Mouse (Mus musculus) monocyte, adult 2 months (primary cell): ENCODE data around the gene Map3k7.

ENCODE experiments used
- DNase-seq, 2 experiments: peaks; one replicate each; pipeline ENCODE4 v3.0.0; 2022; ENCODE audit warnings: low spot score in 2 of 2, low read depth in 1 of 2

The Map3k7 gene

DNA sequence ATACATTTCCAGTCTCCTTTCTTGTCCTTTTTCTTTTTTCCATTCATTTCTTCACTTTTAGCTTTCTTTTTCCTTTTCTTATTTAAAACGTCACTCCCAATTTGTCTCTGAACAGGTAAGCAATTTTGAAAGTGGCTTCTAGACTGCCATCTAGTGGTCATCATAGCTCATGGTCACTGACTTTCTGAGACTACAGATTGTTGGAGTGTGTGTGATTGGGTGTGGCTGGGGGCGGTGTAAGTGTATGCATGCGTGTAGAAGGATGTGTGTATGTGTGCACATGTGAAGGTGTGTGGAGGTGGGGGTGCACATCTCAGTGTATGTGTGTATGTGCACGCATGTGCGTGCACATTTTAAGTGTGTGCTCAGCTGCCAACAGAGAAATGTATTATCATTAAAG is 93.2 kb downstream of the Map3k7 start:
- no peak for DNase-seq

DNA sequence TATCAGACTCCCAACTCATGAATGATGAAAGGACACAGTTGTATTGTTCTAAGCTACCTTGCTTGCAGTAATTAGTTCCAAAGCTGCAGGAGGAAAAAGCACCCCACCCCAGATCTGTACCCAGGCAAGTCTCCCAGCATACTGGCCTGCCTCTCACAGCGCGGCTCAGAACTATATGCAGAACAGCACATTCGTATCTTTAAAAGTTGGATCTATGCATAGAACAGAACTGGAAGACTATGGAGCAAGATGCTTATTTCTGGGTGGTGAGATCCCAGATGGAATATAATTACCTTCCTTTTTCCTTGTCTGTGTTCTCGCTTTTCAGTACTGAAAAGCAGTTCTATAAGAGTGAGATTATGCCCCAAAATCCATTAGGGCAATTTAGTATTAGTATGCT is 96.8 kb downstream of the Map3k7 start:
- DNase-seq: no peak

DNA sequence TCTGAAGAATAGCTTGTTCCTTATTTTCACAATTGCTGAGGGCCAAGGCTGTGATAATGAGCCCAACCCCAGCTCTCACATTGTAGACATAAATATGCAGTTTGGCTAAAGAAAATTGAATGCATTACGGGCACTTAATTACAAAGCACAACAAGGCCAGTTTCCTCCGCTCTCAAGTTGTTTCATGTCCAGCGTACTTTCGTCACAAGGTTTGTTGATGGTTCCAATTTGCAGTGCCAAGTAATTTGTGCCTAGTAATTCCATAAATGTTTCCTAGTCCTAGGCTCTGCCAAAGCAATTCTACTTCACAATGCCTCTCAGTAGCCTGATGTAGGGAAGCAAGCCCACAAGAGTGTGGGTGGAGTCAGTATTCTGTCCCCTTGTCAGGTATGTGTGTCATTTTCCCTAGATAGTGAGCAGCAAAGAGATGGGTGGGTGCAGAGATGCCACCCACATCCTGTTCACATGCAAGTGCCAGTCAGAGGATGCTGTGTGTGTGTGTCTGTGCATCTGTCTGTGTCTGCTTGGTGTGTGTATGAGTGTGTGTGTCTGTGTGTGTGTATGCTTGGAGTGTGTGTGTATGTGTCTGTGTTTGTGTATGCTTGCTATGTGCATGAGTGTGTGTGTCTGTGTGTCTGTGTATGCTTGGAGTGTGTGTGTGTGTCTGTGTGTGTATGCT is 98.6 kb downstream of the Map3k7 start:
- no peak for DNase-seq

DNA sequence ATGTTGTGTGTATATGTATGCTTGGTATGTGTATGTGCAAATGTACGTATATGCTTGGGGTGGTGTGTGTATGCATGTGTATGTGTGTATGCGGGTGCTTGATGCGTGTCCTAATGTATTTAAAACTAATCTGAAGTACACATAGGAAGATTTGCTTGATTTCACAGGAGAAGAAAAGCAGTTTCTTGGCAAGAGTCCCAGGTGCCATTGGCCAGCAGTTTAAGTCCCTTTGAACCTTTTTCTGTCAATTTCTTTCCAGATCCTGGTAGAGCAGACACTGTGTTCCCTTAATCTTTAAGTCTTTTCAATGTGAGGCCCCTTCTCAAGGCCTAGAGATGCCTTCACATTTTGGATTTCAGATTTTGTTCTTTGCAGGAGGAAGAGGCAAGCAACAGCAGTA is 99.4 kb downstream of the Map3k7 start:
- DNase-seq: no peak
